Mouse (Mus musculus) testis, adult 2 months (tissue): ENCODE results near the gene Otud5. TPM values are rescaled to one million over a fixed set of nuclear protein-coding genes. Genes with fewer than 3 reads are reported as not detected.
"Not testable (repeated sequence)": the region's sequence is repeated elsewhere in the genome, so short reads cannot be mapped to it uniquely, and the experiment has no call there.

Experiments
- H3K27ac ChIP-seq: fragments of 200-500 bp; 2 replicates; pipeline ENCODE4 v1.5.1; 2012; ENCODE audit warnings: low read depth, low read length; ENCODE audit not compliant: control insufficient read depth, insufficient read depth
- H3K27me3 ChIP-seq: fragments of 200-500 bp; 2 replicates; pipeline ENCODE4 v1.6.1; 2012; ENCODE audit warnings: mild to moderate bottlenecking, low read length, moderate library complexity; ENCODE audit not compliant: control insufficient read depth, insufficient read depth
- H3K36me3 ChIP-seq: fragments of 200-500 bp; 2 replicates; pipeline ENCODE4 v1.6.1; 2012; ENCODE audit warnings: mild to moderate bottlenecking, low read length; ENCODE audit not compliant: control insufficient read depth, insufficient read depth
- H3K4me1 ChIP-seq: fragments of 200-500 bp; 2 replicates; pipeline ENCODE4 v1.6.1; 2012; ENCODE audit warnings: low read length; ENCODE audit not compliant: control insufficient read depth, insufficient read depth
- H3K4me3 ChIP-seq: fragments of 200-500 bp; 2 replicates; pipeline ENCODE4 v1.5.1; 2012; ENCODE audit warnings: low read depth, mild to moderate bottlenecking, low read length, moderate library complexity, mixed read lengths; ENCODE audit not compliant: control insufficient read depth
- CTCF ChIP-seq: fragments of 200-500 bp; IDR thresholded peaks from 2 replicates; pipeline ENCODE4 v1.5.1; 2012; ENCODE audit warnings: low read depth, mild to moderate bottlenecking, inconsistent platforms, low read length, moderate library complexity; ENCODE audit not compliant: control insufficient read depth, insufficient read depth, insufficient replicate concordance
- POLR2A ChIP-seq: fragments of 200-500 bp; IDR thresholded peaks from 2 replicates; pipeline ENCODE4 v1.6.1; 2012; ENCODE audit warnings: low read depth, mild to moderate bottlenecking, inconsistent platforms, low read length, moderate library complexity; ENCODE audit not compliant: control insufficient read depth
- polyA plus RNA-seq: library from polyadenylated mRNA; depleted of rRNA; stranded (reverse); fragments of >200 nt; gene quantifications from 2 replicates; pipeline ENCODE4 v1.2.3, GENCODE M21; 2012; rRNA removed

Gene Otud5
- 7.0 and 8.2 TPM in 2 replicates for polyA plus RNA-seq

DNA sequence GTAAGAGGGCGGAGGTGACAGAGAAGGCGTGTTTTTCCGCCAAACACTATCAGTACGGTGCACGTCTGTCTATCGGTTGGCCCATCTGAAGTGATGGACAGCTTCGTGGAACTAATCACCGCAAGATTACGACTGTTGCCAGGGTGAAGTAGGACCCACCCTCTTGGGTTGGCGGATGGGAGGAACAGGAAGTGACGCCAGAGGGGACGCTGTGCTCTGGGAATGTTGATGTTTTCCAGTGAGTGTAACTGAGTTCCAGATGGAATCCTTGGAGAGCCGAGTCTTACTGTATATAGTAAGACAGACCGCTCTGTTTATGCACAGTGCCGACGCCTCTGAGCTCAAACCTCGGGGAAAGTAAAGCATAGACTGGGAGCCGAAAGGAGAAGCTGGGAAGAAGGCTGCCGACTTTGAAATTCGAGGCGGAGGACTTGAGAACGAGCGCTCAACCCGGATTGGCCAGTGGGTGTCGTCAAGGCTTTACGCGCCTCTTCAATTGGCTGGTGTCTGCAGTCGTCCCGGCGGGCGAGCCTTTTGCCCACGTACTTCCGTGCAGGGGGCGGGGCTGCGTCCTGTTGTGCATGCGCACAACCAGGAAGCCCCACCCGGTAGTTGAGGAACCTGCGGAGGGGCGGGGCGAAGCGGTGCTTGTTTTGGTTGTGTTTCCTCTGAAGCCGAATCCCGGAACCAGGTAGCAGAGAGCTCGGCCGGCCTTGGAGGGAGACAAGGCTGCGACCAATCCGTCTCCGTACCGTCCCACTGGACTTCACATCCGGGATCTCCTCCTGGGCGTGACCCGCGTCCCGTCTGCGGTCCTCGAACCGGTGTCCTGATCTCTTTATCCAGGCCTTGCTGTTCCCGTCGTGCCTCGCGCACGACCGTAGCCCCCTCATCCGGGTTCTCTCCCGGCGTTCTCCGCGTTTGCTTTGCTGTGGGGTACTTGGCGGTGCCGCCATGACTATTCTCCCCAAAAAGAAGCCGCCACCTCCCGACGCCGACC is at the start of gene Otud5:
Gene Otud5, plus strand, starts transcription at position 202 of the 1,000 bp plus-strand sequence.
- TF ChIP-seq POLR2A: peak; percentile 39; the same call in 1 of the 2 replicates
- TF ChIP-seq CTCF: no peak

DNA sequence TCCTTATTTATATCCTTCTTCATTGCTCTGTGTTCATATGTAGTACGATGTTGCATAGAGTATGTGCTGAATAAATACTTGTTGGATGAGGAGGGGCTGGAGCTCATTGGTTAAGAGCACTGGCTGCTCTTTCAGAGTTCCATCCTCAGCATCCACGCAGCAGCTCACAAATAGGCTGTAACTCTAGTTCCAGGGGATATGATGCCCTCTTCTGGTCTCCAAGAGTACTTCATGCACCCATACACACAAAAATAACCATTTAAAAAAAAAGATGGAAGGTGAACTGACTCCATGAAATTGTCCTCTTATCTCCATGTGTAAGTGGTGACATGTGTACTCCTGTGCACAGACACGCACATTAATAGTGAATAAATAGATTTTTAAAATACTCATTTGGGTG is 47.8 kb upstream of the Otud5 start:
- no peak overlapping the region for H3K27ac ChIP-seq
- H3K36me3 ChIP-seq: no peaks in the 10 kb centered on the region
- no peaks in the 10 kb centered on the region for H3K4me1 ChIP-seq
- no peak for TF ChIP-seq POLR2A
- no peak for TF ChIP-seq CTCF
- H3K4me3 ChIP-seq: no peak overlapping the region
- H3K27me3 ChIP-seq: no peaks in the 10 kb centered on the region

More for the DNA sequence above, at the start of gene Otud5:
- Histone ChIP-seq H3K4me3 (peak within 1 kb of the TSS; percentile 96), H3K36me3 (no peaks in the 10 kb centered on the region), H3K27ac (peak within 1 kb of the TSS; percentile 95), H3K27me3 (no peaks in the 10 kb centered on the region), H3K4me1 (no peaks in the 10 kb centered on the region)

DNA sequence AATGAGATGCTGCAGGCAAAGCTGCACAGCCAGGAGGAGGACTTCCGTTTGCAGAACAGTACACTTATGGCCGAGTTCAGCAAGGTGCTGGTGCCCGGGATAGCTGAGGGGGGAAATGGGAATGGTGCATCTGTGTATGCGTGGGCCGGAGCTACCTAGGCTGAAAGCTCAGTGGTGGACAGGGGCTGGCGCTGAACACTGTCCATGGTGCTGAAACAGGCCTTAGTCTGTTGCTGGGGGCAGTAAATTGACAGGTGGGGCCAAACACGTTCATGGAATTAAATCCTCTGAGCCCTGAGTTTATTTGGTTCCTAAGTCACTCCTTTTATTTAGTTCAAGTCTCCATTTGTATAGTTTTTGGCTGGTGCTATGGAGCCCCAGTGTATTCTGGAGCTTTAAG is 46.1 kb upstream of the Otud5 start:
- no peaks in the 10 kb centered on the region for H3K4me1 ChIP-seq
- no peak overlapping the region for H3K4me3 ChIP-seq
- TF ChIP-seq POLR2A (no peak), CTCF (no peak)
- H3K27ac ChIP-seq: no peak overlapping the region
- H3K27me3 ChIP-seq: no peaks in the 10 kb centered on the region
- no peaks in the 10 kb centered on the region for H3K36me3 ChIP-seq

DNA sequence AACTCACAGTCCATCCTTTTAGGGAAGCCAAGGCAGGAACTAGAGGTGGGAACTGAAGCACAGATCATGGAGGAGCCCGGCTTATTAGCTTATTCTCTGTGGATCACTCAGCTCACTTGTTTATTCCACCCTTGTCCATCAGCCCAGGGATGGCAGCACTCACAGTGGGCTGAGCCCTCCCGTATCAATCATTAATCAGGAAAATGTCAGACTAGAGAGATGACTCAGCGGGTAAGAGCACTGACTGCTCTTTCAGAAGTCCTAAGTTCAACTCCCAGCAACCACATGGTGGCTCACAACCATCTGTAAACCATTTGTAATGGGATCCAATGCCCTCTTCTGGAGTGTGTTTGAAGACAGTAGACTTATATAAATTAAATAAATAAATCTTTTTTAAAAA is 43.8 kb upstream of the Otud5 start:
- Histone ChIP-seq H3K4me3 (no peak overlapping the region), H3K27ac (no peak overlapping the region)

DNA sequence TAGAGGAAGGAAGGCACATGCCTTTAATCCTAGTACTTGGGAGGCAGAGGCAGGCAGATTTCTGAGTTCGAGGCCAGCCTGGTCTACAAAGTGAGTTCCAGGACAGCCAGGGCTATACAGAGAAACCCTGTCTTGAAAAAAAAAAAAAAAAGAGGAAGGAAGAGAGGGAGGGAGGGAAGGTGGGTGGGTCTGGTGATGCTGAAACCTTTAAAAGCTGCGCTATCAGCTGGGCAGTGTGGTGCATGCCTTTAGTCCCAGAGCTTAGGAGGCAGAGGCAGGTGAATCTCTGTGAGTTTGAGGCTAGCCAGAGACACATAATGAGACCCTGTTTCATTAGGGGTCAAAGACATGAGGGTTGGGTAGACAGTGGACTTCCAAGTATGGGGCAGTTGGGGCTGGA is 39.0 kb upstream of the Otud5 start:
- not testable (repeated sequence) for H3K4me3 ChIP-seq, H3K4me1 ChIP-seq, H3K36me3 ChIP-seq

More for the DNA sequence above, 43.8 kb upstream of the Otud5 start:
- Histone ChIP-seq H3K4me1 (no peaks in the 10 kb centered on the region), H3K27me3 (no peaks in the 10 kb centered on the region), H3K36me3 (no peaks in the 10 kb centered on the region)
- TF ChIP-seq POLR2A: no peak
- no peak for TF ChIP-seq CTCF

DNA sequence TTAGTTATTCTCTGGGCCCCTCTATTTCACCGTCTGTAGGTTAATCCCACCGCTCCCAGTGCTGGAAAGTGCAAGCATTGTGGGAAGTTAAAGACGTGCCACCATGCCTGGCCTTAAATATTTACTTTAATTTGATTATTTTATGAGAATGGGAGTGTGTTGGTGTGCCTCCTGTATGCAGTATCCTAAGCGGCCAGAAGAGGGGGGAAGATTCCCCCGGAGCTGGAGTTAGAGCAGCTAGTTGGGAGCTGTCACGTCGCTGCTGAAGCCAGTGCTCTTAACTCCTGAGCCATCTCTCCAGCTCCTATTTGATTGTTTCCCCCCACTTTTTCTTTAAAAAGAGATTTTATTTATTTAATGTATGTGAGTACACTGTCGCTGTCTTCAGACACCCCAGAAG is 26.1 kb upstream of the Otud5 start:
- not testable (repeated sequence) for H3K36me3 ChIP-seq, H3K27me3 ChIP-seq, H3K27ac ChIP-seq, H3K4me1 ChIP-seq, H3K4me3 ChIP-seq

More for the DNA sequence above, 39.0 kb upstream of the Otud5 start:
- H3K27ac ChIP-seq, H3K27me3 ChIP-seq: not testable (repeated sequence)

DNA sequence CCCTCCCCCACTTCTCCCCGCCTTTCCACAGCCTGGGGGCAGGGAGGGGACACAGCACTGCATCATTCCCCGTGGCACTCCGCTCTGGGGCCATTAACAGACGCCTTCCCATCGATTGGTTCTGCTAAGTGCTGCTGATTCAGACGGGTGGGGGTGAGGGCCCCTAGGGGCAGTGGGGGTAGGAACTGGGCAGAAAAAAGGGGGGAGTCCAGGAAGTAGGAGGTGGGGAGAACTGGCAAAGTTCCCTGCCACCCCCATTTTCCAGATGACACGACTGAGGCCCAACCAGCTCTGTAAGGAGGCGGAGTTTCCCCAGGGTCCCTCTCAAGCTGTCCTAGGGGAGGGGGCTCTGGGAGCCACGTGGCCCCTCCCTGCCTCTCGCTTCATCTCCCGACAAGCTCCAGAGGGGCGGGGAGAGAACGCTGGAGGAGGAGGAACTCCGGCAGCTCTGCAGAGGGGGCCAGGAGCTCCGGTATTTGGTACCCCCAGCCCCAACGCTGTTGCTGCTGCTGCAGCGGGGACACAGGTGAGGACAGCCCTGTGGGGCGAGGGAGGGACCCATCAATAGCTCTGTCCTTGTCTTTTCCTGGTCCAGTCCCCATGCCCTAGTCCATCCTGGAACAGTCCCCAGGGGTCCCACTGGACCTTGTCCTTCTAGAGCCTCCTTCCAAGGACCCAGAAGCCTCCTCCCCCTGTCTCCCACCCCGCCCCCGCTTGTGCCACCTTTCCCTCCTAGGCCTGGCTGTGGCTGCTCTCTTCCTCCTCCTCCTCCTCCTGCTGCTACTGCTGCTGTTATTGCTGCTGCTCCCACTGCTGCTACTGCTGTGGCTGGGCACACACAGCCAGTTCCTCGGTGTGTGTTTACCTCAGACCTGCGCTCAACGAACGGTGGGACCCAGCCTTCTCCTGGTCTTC is 19.0 kb upstream of the Otud5 start, which contains the start of gene Kcnd1:
Gene Kcnd1, plus strand, starts transcription at position 425 of the 915 bp plus-strand sequence.
- Histone ChIP-seq H3K4me1 (peaks cover 2% of the 10 kb centered on the region), H3K27ac (no peak within 1 kb of the TSS)
- no peak for TF ChIP-seq POLR2A
- no peak for TF ChIP-seq CTCF

More for the DNA sequence above, 19.0 kb upstream of the Otud5 start, which contains the start of gene Kcnd1:
- no peaks in the 10 kb centered on the region for H3K27me3 ChIP-seq
- peak within 1 kb of the TSS; percentile 13 for H3K4me3 ChIP-seq
- H3K36me3 ChIP-seq: no peaks in the 10 kb centered on the region
